Mouse (Mus musculus) kidney, postnatal 36 days (tissue): ENCODE data around the gene Rsbn1.
A peak's percentile ranks its signal among the peaks of the same experiment; 100 is the strongest.

Experiments used
- DNase-seq, 2 experiments: peaks; one replicate each; pipeline ENCODE4 v3.0.0; 2021 to 2022; ENCODE audit warnings: mixed read lengths in 2 of 2

Rsbn1 gene

DNA sequence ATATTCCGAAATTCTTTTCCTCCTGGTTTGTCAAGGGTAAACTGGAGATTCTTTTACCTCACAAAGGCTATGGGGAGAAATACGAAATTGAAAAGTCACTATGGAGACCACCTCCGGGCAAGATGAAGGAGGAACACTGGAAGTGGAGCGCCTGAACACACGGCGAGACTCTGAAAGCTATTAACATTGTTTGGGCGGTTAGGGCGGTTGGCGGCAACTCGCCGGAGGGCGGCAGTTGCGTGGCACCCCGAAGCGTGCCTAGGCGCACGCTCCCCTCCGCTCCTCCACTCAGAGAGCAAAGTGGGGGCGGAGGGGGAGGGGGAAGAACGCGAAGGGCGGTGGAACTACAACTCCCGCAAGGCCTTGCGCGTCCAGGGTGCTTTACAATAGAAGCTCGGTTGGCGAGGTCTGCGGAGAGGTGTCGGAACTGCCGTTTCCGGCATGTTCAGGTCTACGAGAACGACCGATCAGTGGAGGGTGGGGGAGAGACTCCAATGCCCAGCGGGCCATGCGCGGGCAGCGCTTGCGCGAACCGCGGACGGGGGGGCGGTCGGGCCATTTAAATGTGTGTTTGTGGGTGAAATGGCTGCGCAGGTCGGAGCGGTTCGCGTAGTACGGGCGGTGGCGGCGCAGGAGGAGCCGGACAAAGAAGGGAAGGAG, at the start of gene Rsbn1:
Rsbn1 (plus strand) TSS at position 111 of the 660 bp plus-strand sequence.
- peak; percentile 96 to 99 for DNase-seq

DNA sequence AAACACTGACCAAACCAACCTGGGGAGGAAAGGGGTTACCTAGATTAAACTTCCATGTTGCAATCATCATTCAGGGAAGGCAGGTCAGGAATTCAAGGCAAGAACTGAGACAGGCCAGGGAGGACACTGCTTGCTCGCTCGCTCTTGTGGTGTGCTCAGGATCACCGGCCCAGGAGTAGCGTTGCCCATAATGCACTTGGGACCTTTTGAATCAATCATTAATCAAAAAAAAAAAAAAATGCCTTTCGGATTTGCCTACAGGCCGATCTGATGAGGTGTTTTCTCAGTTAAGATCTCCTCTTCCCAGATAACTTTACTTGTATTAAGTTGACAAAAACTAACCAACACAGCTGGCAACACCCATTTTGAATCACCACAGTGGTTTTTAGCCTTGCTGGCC, 49.7 kb upstream of the Rsbn1 start:
- peak; percentile 55 to 62 for DNase-seq

DNA sequence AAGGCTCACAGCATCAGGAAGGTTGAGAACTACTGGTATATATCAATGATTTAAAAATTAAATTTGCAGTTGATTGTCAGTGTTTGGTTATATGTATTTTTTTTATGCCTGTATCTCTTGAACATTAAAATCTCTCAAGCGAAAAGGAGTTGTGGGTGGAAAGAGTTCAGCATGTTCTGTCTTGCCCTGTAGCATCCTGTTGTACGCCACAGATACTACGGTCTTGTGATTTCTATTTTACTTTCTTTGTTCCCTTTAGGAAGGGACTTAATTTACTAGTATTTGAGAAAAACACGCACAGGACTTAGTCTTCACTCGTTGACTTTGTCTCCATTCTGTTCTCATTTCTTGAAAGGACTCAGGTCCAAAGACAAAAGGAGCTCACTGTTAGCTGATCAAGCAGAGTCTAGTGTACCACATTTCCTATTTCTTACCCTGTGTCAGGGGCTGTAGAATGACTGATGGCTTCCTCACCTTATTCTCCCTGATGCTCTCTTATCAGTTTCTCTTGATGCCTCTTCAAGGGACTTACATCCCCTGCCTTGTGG, 46.4 kb upstream of the Rsbn1 start:
- no peak for DNase-seq

DNA sequence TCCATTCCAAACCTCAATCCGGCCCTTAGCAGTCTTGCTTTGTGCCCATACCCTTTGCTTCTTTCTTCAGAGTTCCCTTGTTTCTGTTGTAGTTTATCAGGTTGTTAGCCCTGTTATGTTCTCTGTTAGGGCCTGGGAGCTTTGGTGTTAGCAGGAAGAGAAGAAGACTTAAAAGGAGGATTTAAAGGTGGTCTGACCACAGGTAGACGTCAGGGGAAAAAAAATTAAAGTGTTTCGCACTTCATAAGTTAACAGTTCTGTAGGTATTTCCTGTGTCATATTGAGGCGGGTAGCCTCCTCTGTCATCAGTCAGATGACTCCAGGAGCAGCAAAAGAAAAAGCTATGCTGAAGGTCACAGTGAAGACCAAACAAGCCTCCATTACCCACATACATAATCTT, 45.9 kb upstream of the Rsbn1 start:
- DNase-seq: no peak

DNA sequence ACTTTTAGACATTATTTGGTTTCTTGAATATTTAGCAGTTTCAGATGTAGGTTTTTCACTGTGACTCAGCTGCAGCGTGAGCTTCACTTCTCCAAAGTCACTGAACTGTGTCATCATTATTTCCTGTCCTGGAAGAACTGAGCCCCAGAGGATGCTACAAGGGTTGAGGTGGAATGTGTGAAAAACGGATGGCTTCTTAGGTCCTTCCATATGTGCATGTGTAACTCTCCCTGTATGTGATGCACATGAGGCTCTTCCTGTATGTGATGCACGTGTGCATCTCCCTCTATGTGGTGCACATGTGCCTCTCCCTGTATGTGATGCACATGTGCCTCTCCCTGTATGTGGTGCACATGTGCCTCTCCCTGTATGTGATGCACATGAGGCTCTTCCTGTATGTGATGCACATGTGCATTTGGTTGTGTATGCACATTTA, 41.2 kb upstream of the Rsbn1 start:
- no peak for DNase-seq

DNA sequence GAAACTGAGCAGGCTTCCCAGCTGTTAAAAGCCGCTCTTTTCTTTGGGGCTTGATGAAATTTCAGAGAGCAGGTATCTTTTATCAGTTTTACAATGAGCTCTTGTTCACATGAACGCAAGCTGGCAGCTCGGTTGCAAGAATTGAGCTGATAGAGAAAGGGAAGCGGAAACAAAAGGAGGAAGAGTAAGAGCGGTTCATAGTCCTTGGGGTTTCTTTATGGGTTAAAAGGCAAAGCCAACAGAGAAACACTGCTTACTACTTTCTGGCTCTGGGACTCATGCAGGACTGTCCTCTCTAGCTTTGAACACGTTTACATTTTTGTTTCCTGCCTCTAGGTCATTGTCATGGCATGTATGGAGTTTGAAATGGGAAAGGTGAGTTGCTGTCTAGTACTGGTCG, 39.6 kb upstream of the Rsbn1 start:
- no peak for DNase-seq

DNA sequence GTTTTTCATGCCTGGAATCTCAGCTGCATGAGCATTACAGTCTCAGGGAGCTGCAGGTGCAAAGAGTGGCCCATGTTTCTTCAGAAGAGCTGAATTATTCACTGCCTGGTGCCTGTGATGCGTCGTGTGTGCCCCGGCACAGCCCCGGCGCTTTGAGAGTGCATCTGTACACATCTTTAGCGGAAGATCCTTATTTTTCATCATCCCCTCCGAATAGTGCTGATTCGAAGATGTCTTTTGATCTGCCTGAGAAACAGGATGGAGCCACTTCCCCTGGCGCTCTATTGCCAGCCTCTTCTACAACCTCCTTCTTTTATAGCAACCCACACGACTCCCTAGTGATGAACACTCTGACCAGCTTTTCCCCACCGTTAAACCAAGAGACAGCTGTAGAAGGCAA, 28.0 kb upstream of the Rsbn1 start:
- no peak for DNase-seq

DNA sequence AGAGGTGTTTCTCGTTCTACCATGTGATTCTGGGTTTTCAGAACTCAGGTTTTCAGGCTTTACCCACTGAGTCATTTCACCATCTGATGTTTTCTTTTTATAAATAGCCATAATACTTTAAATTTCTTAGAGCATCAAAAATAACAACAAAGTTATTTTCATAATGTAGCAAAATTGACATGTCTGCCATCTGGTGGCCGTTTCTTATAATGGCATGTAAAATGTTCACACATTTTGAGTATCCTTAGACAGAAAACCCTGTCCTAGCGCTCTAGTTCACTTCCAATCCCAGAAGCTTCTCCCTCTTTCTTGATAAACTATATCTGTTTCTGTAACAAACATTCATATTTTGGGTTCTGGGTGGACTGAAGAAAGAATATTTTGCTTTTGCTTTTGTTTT, 26.3 kb upstream of the Rsbn1 start:
- peak; percentile 38 to 71 for DNase-seq

DNA sequence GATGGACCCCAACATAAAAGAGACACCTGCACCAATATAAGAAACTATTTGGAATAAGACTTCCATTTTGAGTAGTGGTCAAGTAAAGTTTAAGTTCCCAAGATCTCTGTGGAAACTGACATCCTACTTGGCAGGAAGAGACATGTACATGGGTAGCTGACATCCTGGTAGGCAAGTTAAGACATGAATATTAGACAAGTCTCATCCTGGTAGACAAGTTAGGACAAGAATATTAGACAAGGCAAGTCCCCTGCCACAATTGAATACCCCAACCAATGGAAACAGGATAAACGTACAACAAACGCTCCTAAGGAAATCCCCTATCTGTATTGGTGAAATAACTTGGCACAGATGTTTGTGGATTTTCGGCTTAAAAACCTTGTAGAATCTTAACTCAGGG, 20.5 kb upstream of the Rsbn1 start:
- no peak for DNase-seq

DNA sequence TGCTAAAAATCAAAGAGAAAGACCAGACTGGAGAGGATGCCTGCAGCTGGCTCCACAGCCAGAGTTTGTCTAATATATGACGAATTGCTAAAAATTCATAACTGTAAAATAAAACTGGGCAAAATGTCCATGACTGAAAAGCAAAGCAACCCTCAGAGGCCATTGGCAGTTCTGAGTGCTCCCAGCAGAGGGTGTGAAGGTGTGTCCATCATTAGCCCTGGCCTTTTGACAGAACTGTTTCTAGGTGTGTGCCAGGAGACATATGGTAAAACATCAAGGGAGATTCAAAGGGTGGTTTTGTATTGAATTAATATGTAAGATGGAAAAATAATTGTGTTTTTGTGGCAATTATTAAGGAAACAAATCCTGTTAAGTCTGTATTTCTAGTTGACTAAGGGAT, 9.2 kb upstream of the Rsbn1 start:
- DNase-seq: peak; percentile 28 to 68

DNA sequence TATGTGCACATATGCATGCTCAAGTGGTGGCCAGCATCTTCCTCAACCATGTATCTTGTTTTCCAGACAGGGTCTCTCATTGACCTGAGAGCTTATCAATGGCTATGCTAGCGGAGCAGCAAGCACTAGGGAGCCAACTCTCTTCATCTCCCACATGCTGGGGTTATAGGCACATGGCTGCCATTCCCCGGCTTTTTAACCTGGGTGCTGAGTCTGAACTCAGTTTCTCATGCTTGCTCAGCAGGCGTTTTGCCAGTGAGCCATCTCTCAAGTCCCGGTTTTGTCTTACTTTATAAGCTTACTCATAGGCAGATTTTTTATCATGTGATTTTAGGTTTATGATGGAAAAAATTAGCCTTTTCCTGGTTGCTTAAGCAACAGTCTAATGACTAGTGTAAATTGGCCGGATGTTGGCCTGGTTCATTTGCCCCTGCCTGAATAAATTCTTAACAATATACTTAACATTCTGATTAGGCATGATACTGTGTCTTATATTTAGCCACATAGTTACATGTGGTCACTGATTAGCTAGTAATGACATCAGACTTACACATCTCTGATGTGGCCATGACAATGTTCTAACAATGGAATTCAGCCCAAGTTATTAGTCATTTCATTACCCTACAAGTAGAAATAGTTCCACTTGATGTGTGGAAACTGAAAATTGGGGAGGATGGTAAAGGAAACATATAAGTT, 6.4 kb upstream of the Rsbn1 start:
- no peak for DNase-seq

DNA sequence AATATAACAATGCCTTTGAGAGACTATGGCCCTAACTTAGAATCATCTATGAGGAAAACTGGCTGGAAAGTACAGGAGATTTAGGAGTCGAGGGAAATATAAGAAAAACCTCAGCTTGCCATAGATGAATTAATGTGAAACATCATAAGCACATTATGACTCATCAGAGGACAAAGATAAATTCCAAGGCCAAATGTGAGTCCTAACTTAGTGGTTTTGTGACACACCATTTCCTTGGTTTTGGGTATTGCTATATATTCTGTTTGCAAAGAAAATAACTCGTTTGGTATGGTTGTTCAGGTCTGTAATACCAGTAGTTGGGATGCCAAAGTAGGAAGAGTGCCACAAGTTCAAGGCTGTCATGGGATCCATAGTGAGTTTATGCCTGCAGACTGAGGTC, 5.1 kb upstream of the Rsbn1 start:
- no peak for DNase-seq

DNA sequence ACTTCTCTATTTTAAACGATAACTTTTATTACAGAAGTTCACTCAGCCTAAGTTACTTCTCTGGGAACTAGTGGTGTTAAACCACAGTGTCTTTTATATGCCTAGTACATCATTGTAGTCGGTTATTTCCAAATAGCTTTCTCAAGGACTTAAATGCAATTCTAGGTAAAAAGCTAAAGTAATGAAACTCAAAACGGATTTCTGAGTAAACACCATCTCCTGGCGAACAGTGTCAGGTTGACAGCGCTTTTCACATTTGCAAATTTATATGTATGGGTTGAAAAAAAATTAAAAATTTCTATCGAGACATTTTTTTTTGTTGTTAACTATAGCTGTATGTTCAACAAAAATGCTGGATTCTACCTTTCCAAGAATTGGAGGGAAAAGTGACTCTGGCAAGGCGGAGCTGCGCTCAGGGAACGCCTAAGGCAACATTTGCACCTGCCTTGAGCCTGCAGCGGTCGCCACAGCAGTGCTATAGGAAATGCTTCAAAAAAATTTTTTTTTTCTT, 414 bp upstream of the Rsbn1 start:
- DNase-seq: peak; percentile 13 to 36

DNA sequence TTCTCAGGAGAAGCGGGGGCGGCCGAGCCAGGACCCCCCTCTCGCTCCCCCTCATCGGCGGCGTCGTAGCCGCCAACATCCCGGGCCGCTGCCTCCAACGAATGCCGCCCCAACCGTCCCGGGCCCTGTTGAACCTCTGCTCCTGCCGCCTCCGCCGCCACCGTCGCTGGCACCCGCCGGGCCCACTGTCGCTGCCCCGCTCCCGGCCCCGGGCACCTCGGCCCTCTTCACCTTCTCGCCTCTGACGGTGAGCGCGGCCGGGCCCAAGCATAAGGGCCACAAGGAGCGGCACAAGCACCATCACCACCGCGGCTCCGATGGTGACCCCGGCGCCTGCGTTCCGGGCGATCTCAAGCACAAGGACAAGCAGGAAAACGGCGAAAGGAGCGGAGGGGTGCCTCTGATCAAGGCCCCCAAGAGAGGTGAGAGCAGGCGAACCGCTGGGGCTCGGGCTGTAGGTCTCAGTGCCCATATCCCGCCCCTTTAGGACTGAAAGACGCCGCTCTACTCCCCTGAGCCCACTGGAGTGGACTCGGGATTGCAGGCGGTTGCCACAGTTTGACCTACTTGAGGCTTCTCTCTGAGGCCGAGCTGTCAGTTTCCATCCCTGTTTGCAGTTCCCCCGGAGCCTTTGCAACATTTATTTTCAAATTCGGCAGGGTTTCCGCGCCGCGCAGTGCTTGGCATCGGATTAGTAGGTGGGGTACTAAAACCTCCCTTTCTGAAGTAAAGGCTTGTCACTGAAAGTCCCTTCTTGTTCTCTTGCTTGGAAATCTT, 1.0 kb downstream of the Rsbn1 start:
- peak; percentile 26 to 69 for DNase-seq

DNA sequence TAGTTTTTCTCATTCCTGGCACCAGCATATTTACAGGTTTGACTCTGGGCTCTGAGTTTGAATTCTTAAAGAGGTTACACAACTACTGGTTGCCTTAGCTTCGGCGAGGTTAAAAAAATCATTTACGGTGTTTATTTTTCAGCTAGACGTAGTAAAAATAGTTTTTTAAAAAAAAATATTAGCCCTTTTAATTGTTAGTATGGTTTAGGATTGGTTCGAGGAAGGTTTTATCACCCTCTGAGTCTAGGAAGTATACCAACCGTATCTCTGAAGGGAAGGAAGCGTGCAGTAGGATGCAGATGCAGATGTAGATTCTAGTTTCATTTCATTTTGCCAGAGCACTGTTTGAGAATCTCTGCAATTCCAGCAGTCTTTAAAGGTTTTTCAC, 1.6 kb downstream of the Rsbn1 start:
- DNase-seq: no peak

DNA sequence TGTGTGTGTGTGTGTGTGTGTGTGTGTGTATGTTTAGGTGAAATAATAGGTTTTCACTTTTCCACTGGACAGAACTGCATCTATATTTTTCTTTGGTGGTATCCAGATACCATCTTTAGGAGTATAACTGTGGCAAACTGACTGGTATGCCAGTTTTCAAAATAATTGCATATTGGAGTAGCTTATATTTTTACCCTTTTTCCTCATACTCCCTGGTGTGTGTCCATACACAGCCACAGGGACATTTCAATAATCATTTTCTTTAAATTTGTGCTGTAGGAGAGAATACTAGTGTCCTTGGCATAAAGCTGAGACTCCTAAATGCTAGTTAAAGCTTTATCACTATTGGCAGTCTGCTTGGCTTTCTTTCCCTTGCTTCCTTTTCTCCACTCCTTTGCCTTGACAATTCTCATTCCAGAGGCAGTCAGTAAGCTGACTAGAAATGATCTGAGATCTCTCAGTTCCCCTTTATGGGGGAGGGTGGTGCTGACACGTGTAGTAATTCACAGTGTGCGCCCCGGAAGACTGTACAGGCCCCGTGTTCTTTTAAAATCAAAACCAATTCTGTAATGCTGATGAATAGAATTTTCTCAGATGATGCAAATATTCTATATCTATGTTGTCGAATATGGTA, 2.4 kb downstream of the Rsbn1 start:
- DNase-seq: peak in 1 of 2 experiments; percentile 8

DNA sequence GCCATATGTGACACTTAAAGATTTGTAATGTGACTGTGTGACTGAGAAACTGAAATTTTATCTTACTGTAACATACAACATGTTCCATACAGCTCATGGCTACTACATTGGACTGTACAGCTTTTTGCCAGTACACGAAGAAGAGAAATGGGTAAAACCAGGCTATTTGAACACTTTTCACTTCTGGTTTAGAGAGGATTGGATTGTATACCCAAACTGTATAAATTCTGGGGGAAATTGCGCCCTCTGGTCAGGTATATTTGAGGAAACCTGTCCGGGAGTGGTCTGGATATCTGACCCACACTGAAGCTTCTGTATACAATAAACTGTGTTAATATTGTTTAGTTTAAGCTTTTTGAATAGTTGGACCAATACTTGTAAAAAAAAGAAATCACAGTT, 2.9 kb downstream of the Rsbn1 start:
- no peak for DNase-seq

DNA sequence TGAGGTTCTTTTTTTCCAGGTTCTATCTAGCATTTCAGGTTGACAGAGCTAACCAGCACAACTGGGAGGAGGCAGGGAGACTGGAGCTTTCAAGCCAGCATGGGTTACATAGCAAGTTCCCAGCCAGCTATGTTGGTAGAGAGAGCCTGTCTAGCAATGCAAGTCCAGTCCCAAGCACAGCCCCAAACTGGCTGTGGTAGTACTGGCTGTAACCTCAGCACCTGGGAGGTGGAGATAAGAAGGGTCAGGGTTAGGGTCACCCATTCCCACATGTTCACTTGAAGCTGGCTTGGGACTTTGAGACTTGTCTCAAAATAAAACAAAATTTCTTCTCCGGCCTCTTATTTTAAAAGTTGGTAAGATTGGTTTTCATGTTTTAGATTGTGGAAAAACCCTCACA, 6.2 kb downstream of the Rsbn1 start:
- no peak for DNase-seq

DNA sequence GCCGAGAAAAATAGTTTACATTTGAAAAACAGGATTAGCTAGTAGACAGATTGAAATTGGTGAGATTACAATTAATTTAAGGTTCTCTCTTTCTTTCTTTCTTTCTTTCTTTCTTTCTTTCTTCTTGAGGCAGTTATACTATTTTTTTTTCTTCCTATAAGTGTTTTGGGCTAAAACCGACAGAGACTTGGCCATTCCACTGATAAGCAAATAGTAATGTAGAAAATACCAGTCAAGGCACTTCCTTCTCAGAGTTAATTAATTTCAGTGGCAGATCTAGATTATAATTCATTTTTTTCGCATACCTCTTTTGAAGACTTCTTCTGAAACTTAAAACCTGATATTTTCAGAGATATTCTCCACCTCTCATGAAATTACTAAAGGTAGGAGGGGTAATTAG, 11.4 kb downstream of the Rsbn1 start:
- no peak for DNase-seq

DNA sequence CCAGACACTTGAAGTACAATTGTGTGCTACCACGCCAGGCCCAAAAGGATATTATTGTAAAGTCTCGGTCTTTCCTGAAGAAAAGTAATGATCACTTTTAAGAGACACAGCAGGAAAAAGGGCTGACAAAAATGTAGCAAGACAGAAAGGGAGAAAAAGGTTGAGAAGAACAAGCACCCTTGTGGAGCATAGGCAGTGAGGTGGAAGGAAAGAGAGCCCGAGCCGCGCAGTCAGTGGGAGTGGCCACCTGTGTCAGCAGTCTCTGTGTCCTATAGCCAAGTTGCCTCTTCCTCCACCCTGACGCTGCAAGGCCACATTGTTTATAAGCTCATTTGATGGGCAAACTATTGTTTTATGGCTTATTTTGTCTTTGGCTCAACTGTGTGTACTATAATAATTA, 13.6 kb downstream of the Rsbn1 start:
- peak in 1 of 2 experiments; percentile 35 for DNase-seq

DNA sequence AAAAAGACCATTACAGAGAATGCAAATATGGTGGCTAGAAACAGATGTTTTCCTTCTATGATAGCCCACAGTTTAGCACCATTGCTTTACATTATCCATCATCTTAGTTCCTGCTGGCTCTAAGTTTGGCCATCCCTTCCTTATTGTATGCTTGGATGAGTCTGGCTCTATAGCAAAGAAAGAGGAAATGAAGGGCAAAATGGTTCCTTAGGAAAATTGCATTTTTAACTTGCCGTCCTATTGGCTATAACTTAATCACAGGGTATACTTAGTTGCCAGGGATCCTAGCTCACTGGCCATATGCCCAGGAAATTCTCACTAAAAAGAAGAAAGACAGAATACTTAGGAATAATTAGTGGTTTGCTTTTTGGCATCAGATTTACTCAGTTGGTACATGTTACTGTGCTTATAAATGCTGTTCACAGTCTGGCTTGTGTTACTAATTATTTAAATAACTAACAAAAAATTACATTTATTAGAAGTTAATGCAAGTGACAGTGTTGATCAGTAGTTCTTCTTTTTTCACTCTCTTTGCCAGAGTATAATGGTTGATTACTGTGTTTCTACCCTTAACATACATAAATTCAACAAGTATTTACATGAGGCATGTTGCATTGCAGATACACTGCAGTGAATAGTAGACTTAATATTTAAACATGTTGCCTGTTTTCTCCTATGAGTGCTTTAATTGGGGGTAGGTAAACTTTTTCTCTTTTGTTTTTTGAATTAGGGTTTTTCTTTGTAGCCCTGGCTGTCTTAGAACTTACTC, 31.1 kb downstream of the Rsbn1 start:
- DNase-seq: no peak

DNA sequence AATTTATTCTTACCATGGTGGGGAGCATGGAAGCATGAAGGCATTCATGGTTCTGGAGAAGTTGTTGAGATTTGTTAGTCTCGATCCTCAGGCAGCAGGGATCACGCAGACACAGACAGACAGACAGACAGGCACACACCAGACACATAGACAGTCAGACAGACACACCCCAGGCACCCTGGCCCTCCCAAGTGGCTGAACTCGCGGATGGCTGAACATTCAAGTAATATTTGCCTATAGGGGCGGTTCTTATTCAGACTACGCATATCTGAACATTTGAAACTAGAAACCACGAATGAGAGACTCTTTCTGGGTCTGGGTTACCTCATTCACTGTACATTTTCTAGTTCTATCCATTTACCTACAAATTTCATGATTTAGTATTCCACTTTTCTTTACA, 34.7 kb downstream of the Rsbn1 start:
- no peak for DNase-seq
